Mouse (Mus musculus) embryonic facial prominence, embryonic 14.5 days (tissue): Measurements from ENCODE around the gene Tk2. TPM values are rescaled to one million over a fixed set of nuclear protein-coding genes. Genes with fewer than 3 reads are reported as not detected.
"Not testable (repeated sequence)": the region's sequence is repeated elsewhere in the genome, so short reads cannot be mapped to it uniquely, and the experiment has no call there.

Experiments used
- ATAC-seq: fragments of 200-750 bp; cut with Nextera tagmentation; 2 replicates; pipeline ENCODE4 v1.8.0; 2017; ENCODE audit warnings: low read depth, moderate number of reproducible peaks, moderate TSS enrichment
- DNase-seq: peaks from one replicate; pipeline ENCODE4 v3.0.0-alpha.2; 2015; ENCODE audit warnings: low spot score
- H3K27ac ChIP-seq: fragments of 300-500 bp; sonication (generic); replicated peaks from 2 replicates; pipeline ENCODE4 v1.5.1; 2014; ENCODE audit warnings: low read depth, mild to moderate bottlenecking, low read length, moderate library complexity
- H3K27me3 ChIP-seq: fragments of 300-500 bp; sonication (generic); replicated peaks from 2 replicates; pipeline ENCODE4 v1.6.1; 2014; ENCODE audit warnings: low read length; ENCODE audit not compliant: control insufficient read depth, insufficient read depth
- H3K36me3 ChIP-seq: fragments of 300-500 bp; sonication (generic); 2 replicates; pipeline ENCODE4 v1.6.1; 2014; ENCODE audit warnings: low read length, mixed read lengths; ENCODE audit not compliant: control insufficient read depth, insufficient read depth
- H3K4me1 ChIP-seq: fragments of 300-500 bp; sonication (generic); 2 replicates; pipeline ENCODE4 v1.6.1; 2014; ENCODE audit warnings: antibody characterized with exemption, low read length; ENCODE audit not compliant: control insufficient read depth, insufficient read depth
- H3K4me2 ChIP-seq: fragments of 300-500 bp; sonication (generic); 2 replicates; pipeline ENCODE4 v1.6.1; 2014; ENCODE audit warnings: low read depth, mild to moderate bottlenecking, low read length, moderate library complexity, mixed read lengths
- H3K4me3 ChIP-seq: fragments of 300-500 bp; sonication (generic); 2 replicates; pipeline ENCODE4 v1.5.1; 2014; ENCODE audit warnings: low read depth, mild to moderate bottlenecking, low read length
- H3K9ac ChIP-seq: fragments of 300-500 bp; sonication (generic); 2 replicates; pipeline ENCODE4 v1.6.1; 2014; ENCODE audit warnings: low read depth, mild to moderate bottlenecking, low read length, moderate library complexity, mixed read lengths
- H3K9me3 ChIP-seq: fragments of 300-500 bp; sonication (generic); 2 replicates; pipeline ENCODE4 v1.6.1; 2016; ENCODE audit warnings: low read length; ENCODE audit not compliant: control insufficient read depth
- WGBS: fragments of 180-500 bp; shearing (Covaris S2); extraction: QIAGEN DNeasy Blood & Tissue Kit; methylation state at CpG from one replicate; pipeline ENCODE4 v1.1.7; 2014; 5-methylcytosine and 5-hydroxymethylcytosine counted together
- polyA plus RNA-seq: library from polyadenylated mRNA; unstranded; fragments of >200 nt; fragmentation: Nextera tagmentation; extraction: Ambion mirVana; gene quantifications from 2 replicates; pipeline ENCODE4 v1.2.1, GENCODE M21; 2014

The Tk2 gene
- polyA plus RNA-seq: 16.4 and 21.2 TPM in 2 replicates

DNA sequence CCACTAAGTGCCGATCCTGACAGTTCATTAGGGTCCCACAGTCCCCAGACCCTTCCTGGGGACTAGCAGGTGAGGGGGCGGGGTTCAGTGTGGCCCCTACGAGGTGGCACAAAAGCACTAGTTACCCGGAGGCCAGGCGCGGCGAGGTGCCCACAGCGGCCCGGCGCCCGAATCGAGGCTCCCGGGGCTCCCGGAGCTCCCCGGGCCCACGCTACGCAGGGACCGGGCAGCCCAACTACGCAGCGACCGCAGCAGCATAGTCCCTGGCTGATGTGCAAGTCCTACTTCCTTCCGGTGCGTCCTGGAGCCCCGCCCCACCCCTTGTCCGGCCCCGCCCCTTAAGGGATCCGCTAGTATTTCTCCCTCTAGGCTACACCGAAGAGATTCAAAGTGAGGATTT, at the start of gene Tk2:
TSS of gene Tk2 (minus strand) at position 283 of the 400 bp plus-strand sequence.
- peak; percentile 91 for ATAC-seq
- peaks cover 9% of the 10 kb centered on the region; the same call in 1 of the 2 replicates for H3K36me3 ChIP-seq
- H3K4me1 ChIP-seq: peaks cover 13% of the 10 kb centered on the region
- DNase-seq: peak; percentile 90
- H3K27ac ChIP-seq: peak within 1 kb of the TSS; percentile 52; the same call in 1 of the 2 replicates
- WGBS: 0% methylated on average over 9 of the region's 28 CpGs
- peak within 1 kb of the TSS; percentile 88 for H3K4me3 ChIP-seq
- H3K9ac ChIP-seq: peak within 1 kb of the TSS; percentile 83
- H3K9me3 ChIP-seq: no peaks in the 10 kb centered on the region
- peak within 1 kb of the TSS; percentile 89 for H3K4me2 ChIP-seq
- H3K27me3 ChIP-seq: peaks cover 3% of the 10 kb centered on the region; the same call in 1 of the 2 replicates

DNA sequence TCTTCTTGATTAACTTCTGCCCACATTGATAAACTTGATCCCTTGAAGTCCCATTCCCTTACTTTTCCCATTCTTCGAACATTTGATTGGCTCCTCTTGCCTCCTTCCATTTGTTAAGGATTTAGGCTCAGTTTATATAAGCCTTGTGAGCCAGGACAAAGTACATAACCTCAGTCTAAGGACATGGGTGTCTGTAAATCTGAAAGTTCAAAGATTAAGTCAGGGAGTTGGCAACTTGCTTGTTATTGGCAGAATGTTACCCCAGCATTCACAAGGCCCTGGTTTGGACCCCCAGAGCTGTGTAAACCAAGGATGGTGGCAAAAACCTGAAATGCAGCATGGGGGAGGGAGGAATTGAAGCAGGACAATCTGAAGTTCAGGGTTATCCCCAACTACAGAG, 46.0 kb upstream of the Tk2 start:
- DNase-seq (no peak), ATAC-seq (no peak)
- no peak overlapping the region for H3K4me2 ChIP-seq
- H3K4me3 ChIP-seq: no peak overlapping the region
- no peaks in the 10 kb centered on the region for H3K4me1 ChIP-seq
- H3K27me3 ChIP-seq: no peaks in the 10 kb centered on the region
- no peaks in the 10 kb centered on the region for H3K9me3 ChIP-seq
- no peaks in the 10 kb centered on the region for H3K36me3 ChIP-seq
- H3K27ac ChIP-seq: no peak overlapping the region
- WGBS: 79% methylated on average over 1 of the region's 1 CpGs
- H3K9ac ChIP-seq: no peak overlapping the region

DNA sequence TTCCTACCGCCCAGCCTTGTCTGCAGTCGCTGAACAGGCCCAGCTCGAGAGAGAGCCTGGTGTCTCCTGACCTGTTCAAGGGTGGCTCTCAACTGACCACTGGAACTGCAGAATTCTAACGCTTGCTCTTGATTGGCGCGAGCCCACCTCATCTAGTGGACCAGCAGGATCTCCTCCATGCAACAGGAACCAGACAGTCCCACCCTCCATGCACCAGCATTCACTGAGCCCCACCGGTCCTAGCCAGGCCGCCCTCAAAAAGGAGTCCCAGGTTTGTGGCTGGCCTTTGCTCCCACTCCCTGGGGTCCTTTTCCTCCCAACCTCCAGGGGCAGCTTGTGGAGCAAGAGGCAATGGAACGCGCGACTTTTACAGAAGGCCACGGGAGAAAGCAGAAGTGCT, 44.7 kb upstream of the Tk2 start, which contains the start of gene Cmtm2a:
TSS of gene Cmtm2a (minus strand) at position 101 of the 400 bp plus-strand sequence.
- WGBS: 89% methylated on average over 11 of the region's 12 CpGs
- not testable (repeated sequence) for ATAC-seq

DNA sequence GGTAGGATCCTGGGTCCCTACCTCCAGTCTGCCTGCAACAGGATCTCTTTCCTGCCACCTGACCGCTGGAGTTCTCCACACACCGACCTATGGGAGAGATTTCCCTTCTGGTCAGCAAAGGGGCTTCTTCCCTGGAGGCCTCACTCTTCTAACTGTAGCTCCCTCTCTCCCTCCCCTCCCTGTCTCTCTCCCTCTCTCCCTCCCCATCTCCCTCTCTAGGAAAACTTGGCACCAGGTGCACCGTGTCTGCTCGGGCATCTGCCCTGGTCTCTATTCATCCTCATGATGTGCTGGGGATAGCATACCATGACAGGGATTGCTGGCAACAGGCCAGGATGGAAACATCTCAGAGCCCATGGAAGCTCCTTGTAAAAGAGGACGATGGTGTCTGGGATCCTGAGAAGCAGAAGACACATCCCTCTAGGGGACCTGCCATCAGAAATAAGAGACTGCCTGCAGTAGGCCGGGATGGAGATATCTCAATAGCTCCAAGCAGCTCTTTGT, 20.6 kb upstream of the Tk2 start:
- WGBS: 76% methylated on average over 6 of the region's 6 CpGs
- Histone ChIP-seq H3K4me3 (no peak overlapping the region), H3K27ac (no peak overlapping the region), H3K9ac (no peak overlapping the region), H3K4me1 (no peaks in the 10 kb centered on the region), H3K9me3 (no peaks in the 10 kb centered on the region), H3K4me2 (no peak overlapping the region), H3K36me3 (peaks cover 9% of the 10 kb centered on the region), H3K27me3 (no peaks in the 10 kb centered on the region)
- DNase-seq: no peak
- no peak for ATAC-seq

More for the DNA sequence above, 44.7 kb upstream of the Tk2 start, which contains the start of gene Cmtm2a:
- not testable (repeated sequence) for DNase-seq, H3K9ac ChIP-seq, H3K9me3 ChIP-seq, H3K4me2 ChIP-seq, H3K4me1 ChIP-seq, H3K36me3 ChIP-seq, H3K4me3 ChIP-seq, H3K27ac ChIP-seq, H3K27me3 ChIP-seq

DNA sequence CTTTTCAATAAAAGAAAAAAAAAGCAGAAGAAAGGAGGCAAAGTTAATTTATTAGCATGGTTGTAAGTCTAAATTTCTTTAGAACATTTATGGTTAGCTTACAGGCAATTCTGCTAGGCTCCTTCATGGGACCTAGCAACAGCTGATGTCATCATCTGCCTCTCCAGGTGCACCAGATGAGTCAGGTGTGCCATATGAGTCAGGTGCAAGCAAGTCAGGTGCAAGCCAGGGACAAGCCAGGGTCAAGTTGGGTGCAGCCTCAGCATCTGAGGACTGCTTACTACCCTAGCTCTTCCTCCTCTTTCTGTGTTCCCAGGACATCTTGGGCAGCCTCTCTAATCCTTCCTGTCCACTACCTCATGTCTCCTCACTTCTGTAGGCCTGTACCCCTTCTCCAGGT, 20.0 kb upstream of the Tk2 start:
- no peak for DNase-seq
- no peak for ATAC-seq
- Histone ChIP-seq H3K4me3 (no peak overlapping the region), H3K9ac (no peak overlapping the region), H3K36me3 (peaks cover 15% of the 10 kb centered on the region), H3K27ac (no peak overlapping the region), H3K9me3 (no peaks in the 10 kb centered on the region), H3K4me2 (no peak overlapping the region), H3K4me1 (no peaks in the 10 kb centered on the region), H3K27me3 (no peaks in the 10 kb centered on the region)

DNA sequence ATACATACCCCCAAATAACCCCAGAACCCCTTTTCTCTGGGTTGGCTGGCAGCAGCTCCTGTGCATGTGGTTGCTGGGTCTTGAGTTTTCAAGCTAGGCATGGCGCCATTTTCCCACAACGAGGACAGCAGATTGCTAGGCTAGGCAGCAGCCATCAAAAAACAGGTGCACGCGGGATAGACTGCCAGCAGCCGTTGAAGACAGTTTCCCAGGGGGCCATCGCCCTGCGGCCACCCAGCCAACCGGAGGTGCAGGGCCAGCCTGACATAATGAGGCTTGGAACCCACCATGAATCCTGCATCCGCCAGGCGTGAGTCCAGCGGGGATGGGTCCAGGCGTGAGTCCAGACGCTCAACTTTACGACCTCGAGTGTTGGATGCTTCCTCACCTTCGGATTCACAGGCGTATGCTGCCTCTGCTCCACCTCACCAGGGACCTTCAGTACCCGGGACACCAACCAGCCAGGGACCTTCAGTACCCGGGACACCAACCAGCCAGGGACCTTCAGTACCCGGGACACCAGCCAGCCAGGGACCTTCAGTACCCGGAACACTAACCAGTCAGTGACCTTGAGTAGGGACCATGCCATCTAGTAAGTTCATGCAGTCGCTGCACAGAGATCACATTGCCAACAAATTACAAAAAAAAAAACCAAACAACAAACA, 16.0 kb upstream of the Tk2 start:
- not testable (repeated sequence) for H3K9me3 ChIP-seq, DNase-seq, H3K27me3 ChIP-seq, H3K9ac ChIP-seq, ATAC-seq, H3K4me1 ChIP-seq, H3K4me2 ChIP-seq, H3K27ac ChIP-seq, H3K4me3 ChIP-seq
- 94% methylated on average over 18 of the region's 22 CpGs for WGBS
- peaks cover 19% of the 10 kb centered on the region for H3K36me3 ChIP-seq

DNA sequence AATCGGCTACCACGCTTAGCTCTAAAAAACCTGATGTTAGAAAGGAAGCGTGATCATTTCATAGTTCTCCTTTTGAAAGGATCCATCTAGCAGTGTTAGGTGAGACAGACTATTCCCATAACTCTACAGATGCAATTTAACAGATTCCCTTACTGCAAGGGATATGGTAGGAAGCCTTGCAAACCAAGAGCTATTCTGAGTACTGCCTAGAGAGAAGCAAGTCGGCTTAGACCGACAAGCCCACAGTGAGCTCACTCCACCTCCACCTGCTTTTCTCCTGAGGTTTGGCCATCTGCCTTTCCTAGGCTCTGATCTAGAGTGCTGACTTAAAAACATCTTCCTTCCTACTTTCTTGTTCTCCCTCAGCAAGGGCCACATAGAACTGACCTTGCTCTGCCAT, 13.4 kb upstream of the Tk2 start:
- H3K9ac ChIP-seq, ATAC-seq, H3K9me3 ChIP-seq, DNase-seq, H3K4me1 ChIP-seq, H3K4me3 ChIP-seq, H3K4me2 ChIP-seq, H3K27ac ChIP-seq, H3K27me3 ChIP-seq: not testable (repeated sequence)
- WGBS: 93% methylated on average over 5 of the region's 5 CpGs
- H3K36me3 ChIP-seq: peaks cover 43% of the 10 kb centered on the region

DNA sequence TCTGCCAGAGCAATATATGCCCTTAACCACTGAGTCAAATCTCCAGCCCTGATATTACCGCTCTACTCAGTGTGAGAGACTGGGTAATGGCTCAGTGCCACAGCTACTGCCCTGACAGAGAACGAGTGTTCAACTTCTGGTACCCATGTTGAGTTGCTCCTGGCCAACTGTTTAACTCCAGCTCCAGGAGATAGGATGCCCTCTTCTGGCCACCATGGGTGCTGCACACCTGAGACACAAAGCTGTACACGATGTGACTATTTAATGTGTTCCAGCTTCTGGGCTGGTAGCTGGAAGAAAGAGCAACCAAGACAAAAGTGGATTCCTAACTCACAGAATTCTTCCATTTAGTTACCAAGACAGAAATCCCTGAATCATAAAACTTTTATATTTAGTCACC, 4.7 kb upstream of the Tk2 start:
- Histone ChIP-seq H3K27ac (no peak overlapping the region), H3K27me3 (peaks cover 3% of the 10 kb centered on the region; the same call in 1 of the 2 replicates), H3K4me1 (peaks cover 7% of the 10 kb centered on the region), H3K4me2 (no peak overlapping the region), H3K9ac (no peak overlapping the region), H3K9me3 (peaks cover 4% of the 10 kb centered on the region; the same call in 1 of the 2 replicates), H3K4me3 (no peak overlapping the region), H3K36me3 (peaks cover 10% of the 10 kb centered on the region)
- 93% methylated on average over 3 of the region's 3 CpGs for WGBS
- DNase-seq: no peak
- ATAC-seq: no peak

DNA sequence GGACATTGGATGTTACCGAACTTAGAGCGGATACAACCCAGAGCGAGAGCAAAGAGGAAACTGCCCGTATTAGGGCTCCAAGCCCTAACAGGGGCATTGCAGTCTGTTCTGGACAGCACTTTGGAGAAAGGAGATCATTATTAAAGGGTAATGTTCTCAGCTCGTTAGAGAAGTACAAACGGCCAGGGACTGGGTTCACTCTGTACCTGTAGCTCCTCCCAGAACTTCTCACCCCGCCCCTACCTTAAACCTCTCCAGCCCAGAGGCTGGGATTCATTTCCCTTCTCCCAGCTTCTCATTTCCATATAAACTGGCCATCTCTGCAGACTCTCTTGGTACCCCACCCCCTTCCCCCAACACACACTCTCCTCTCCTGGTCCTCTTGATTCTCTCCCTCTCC, 3.1 kb upstream of the Tk2 start:
- peak; percentile 7; the same call in 1 of the 2 replicates for ATAC-seq
- Histone ChIP-seq H3K27ac (no peak overlapping the region), H3K36me3 (no peaks in the 10 kb centered on the region), H3K4me2 (peak overlapping the region; percentile 65), H3K4me3 (peak overlapping the region; percentile 73), H3K9ac (peak overlapping the region; percentile 82), H3K4me1 (peaks cover 13% of the 10 kb centered on the region), H3K9me3 (no peaks in the 10 kb centered on the region), H3K27me3 (peaks cover 3% of the 10 kb centered on the region; the same call in 1 of the 2 replicates)
- 0% methylated on average over 7 of the region's 7 CpGs for WGBS
- DNase-seq: peak; percentile 16
